Mouse (Mus musculus) erythroblast, embryonic 14.5 days (primary cell): ENCODE data around the gene Slc7a6.

Experiments used
- GATA1 ChIP-seq: IDR thresholded peaks from 2 replicates; pipeline ENCODE4 v1.6.1; 2012; ENCODE audit warnings: low read length, inconsistent platforms, mixed read lengths
- TAL1 ChIP-seq: IDR thresholded peaks from 3 replicates; pipeline ENCODE4 v1.6.1; 2012; ENCODE audit warnings: low read length, inconsistent platforms, mixed read lengths

DNA sequence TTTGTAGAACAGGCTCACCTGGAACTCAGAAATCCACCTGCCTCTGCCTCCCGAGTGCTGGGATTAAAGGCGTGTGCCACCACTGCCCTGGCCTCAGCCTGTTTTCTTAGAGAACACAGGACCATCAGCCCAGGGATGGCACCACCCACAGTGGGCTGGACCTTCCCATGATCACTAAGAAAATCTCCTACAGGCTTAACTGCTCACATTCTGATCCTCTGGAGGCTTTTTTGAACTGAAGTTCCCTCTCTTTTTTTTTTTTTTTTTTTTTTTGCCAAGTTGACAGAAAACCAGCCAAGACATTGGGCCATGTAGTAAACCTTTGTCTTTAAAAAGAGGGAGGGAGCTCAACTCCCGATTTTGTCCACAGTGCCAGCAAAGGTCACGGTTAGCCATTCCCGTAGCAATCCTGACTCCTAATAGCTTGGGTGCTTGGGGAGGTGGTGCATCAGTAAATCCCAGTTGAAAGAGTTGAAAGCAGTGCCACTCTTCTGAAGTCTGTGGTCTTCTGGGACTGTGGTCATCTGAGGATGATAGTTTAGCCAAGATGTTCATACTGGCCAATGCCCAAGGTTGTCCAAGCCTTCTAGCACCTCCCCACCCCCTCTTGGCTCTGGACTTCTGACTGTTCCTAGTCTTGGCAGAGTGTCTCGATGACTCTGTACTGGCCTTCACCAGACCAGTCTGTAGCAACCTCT is 20.6 kb upstream of the Slc7a6 start:
- TF ChIP-seq GATA1 (no peak), TAL1 (no peak)
